Mouse (Mus musculus) urinary bladder, postnatal 36 days (tissue): ENCODE measurements around the gene Rere.
"Not testable (repeated sequence)": the region's sequence is repeated elsewhere in the genome, so short reads cannot be mapped to it uniquely, and the experiment has no call there.

Experiments
- DNase-seq, 2 experiments: peaks; one replicate each; pipeline ENCODE4 v3.0.0; 2022; ENCODE audit warnings: low spot score in 2 of 2, mixed read lengths in 1 of 2

The Rere gene

GRCm38 (mm10) chr4:150461427-150462189 lies 180.2 kb downstream of the Rere start:
- no peak for DNase-seq

GRCm38 (mm10) chr4:150462367-150462766 lies 180.9 kb downstream of the Rere start:
- peak in 1 of 2 experiments; percentile 60 for DNase-seq

- peak; percentile 60 to 66 for DNase-seq
Measured at GRCm38 (mm10) chr4:150465759-150466158, 184.3 kb downstream of the Rere start.

GRCm38 (mm10) chr4:150469274-150469673 lies 187.8 kb downstream of the Rere start:
- no peak for DNase-seq

DNA sequence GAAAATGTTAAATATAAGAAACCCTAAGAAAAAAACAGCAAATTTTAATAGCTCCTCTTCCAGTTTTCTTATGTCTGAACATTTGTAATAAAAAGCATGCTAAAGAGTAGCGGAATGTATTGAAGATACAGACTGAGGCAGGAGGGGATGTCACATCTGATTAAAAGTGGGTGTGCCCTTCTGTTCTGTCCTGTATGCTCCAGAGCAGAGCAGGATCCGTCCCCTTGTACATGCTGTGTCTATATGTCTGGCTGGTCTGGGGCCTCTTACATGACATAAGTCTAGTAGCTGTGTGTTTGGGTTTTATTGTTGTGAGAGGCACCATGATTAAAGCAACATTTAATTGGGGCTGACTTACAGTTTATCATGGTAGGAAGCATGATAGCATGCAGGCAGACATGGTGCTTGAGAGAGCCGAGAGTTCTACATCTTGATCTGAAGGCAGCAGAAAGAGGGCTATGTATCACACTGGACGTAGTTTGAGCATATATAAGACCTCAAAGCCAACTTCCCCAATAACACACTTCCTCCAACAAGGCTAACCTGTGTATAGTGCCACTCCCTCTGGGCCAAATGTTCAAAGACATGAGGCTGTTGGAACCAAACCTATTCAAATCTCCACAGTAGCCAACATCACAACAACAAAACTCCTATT lies 189.4 kb downstream of the Rere start:
- no peak for DNase-seq

- no peak for DNase-seq
Measured at GRCm38 (mm10) chr4:150472751-150473436, 191.4 kb downstream of the Rere start.

- no peak for DNase-seq
Measured at GRCm38 (mm10) chr4:150473437-150474070, 192.1 kb downstream of the Rere start.

GRCm38 (mm10) chr4:150474086-150474485 lies 192.6 kb downstream of the Rere start:
- DNase-seq, result no peak

- DNase-seq, result no peak
Measured at GRCm38 (mm10) chr4:150476258-150476657, 194.8 kb downstream of the Rere start.

DNA sequence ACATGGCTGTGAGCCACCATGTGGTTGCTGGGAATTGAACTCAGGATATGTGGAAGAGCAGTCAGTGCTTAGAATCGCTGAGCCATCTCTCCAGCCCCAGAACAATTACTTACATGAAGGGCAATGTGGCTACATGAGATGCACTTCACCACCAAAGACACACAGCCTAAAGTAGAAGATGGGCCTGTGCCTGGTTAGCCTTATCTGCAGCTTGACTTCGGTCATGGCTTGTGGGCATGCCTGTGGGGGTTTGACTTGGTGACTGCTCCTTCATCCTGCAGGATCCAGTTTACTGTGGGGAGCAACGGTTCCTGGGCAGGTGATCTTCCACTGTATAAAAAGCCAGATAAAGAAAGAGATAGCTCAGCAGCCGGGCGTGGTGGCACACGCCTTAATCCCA lies 196.6 kb downstream of the Rere start:
- DNase-seq, result no peak

DNA sequence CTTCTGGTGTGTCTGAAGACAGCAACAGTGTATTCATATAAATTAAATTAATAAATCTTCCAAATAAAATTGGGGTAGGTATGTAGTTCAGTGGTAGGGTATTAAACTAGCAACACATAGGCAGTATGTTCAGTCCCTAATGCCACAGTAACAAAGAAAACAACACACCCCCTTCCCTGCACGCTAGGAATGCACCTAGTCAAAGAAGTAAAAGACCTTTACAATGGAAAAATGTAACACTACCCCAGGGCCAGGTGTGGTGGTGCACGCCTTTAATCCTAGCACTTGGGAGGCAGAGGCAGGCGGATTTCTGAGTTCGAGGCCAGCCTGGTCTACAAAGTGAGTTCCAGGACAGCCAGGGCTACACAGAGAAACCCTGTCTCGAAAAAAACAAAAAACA lies 201.6 kb downstream of the Rere start:
- not testable (repeated sequence) for DNase-seq

DNA sequence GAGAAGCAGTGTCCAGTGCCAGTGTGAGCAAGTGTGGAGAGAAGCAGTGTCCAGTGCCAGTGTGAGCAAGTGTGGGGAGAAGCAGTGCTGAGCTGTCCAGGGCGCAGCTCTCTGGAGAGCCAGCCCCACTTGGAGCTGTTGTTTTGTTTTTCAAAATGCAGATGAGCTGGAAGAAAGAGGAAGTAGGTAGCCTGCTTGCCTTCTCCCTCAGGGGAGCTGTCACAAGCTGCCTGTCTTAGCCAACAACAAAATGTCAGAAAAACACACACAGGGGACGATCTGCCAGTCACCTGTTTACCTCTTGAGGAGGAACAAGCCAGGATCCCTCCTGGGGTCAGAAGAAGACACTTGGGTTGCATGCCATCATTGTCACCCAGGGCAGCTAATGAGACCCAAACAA lies 204.7 kb downstream of the Rere start:
- no peak for DNase-seq

DNA sequence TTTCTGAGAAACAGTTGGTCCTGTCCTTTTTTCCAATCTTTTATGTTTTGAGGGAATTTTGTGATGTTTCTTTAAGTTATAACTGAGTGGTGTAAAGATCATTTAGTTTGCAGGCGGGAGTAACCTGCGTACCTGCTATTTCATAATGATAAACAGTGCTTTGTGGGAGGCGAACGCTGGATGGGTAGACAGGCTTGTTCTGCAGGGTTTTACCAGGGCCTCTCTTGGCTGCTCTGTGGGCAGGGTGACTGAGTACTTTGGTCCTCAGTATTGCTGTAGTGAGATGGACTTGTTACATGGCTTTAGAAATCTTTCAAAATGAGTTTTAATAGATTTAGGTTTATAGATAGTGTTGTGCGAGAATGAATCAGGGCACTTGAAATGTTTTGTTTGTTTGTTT lies 205.7 kb downstream of the Rere start:
- peak; percentile 18 to 44 for DNase-seq

DNA sequence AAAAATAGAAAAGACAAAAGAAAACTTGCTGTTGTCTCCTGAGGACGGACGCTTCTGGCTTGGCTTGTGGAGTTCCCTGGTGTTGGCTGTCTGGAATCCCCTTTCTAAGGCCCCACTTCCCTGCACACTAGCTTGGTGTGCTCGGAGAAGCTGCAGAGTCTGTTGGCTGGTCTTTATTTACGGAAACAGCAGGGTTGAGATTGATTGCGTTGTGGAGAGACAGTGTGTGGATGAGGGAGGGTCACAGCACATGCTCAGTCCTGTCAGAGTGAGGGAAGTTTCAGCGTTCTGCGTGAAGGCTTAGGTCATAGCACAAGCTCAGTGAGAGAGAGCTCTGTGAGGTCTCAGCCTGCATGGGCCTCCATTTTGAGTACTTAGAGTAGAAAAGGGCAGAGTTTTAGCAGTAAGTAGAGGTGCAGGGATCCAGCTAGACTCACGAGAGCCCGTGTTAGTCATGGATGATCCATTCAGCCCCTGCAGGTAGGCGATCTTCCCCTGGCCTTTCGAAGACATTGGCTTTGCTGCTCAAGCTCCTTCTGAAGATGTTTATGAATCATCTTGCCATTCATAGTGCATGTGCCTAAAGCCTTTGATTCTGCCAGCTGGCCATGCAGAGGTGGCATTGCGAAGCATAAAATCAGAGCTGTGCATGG lies 206.8 kb downstream of the Rere start:
- DNase-seq, result peak; percentile 63 to 81

GRCm38 (mm10) chr4:150488767-150489166 lies 207.3 kb downstream of the Rere start:
- no peak for DNase-seq

GRCm38 (mm10) chr4:150490050-150490449 lies 208.6 kb downstream of the Rere start:
- DNase-seq, result no peak

DNA sequence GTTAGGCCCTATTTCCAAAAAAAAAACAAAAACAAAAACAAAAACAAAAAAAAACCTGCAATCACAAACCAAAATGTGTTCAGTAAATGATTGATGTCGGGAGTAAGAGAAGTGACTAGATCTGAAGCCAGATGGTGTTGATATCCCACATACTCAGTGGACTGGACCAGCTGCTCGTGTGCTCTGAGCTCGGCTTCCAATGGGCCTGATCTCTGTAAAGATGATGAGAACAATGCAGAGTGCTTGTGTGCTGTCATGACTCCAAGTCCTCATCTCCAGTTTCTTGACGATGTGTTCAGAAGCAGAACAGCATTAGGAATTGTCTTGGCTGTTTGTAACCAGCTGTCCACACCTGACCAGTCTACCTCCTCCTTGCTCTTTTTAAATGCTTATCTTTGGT lies 210.3 kb downstream of the Rere start:
- DNase-seq, result no peak

GRCm38 (mm10) chr4:150493258-150493937 lies 212.0 kb downstream of the Rere start:
- DNase-seq, result no peak

DNA sequence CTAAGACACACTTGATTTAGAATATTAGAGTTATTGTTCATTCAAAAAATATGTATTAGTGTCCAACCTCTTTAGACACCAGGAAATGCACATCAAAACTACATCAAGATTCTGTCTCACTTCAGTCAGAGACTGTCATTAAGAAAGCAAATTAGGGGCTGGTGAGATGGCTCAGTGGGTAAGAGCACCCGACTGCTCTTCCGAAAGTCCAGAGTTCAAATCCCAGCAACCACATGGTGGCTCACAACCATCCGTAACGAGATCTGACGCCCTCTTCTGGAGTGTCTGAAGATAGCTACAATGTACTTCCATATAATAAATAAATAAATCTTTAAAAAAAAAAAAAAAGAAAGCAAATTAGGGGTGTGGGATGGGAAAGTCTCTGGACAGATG lies 212.5 kb downstream of the Rere start:
- DNase-seq, result not testable (repeated sequence)

GRCm38 (mm10) chr4:150495568-150495967 lies 214.1 kb downstream of the Rere start:
- peak in 1 of 2 experiments; percentile 22 for DNase-seq
